In the genomic region with DNA sequence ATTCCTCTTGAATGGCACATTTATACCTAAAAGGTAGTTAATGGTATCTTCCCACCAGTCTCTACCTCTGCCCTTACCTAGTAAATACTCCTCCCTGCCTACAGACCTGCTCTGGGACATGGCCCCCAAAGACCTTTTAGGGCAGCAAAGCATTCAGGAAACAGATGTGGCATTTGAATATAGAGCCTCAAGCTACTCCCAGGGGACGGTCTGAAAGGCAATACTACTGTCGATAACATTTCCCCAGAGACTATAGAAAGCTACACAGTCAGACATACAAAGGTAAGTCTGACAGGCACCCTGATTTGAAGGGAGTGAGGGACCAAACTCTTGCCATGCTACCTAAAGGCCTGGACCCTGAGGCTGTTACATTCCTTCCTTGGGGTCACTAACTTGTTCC, we compare ENCODE assay signal across 27 mouse cellular contexts.
DNase-seq lines count a peak whose midpoint lies in the region; ATAC-seq and TF ChIP-seq lines count a peak whose summit lies in the region.
"Had no signal": no experiment of that assay in that cellular context is flagged by ENCODE, and none has a peak within 500 bp of the region (broad histone marks: within the 10 kb centered on the region; RNA-seq: fewer than 3 reads in every experiment).

No protein-coding gene starts in this region.

- no peaks in the 10 kb centered on the region for H3K36me3 ChIP-seq in spleen, adult 2 months (ENCODE audit: control insufficient read depth, insufficient read depth, low read length)
- H3K36me3 ChIP-seq in intestine, embryonic 16.5 days (ENCODE audit: control insufficient read depth, insufficient read depth, low read length) = no peaks in the 10 kb centered on the region
- H3K36me3 ChIP-seq: embryonic facial prominence, embryonic 13.5 days; embryonic facial prominence, embryonic 15.5 days; forebrain, embryonic 10.5 days; forebrain, embryonic 12.5 days; G1E had no signal

- H3K9ac ChIP-seq in intestine, embryonic 16.5 days (ENCODE audit: low read depth, low read length) = no peak overlapping the region
- H3K9ac ChIP-seq: embryonic facial prominence, embryonic 13.5 days; embryonic facial prominence, embryonic 15.5 days; forebrain, embryonic 12.5 days had no signal

- peaks cover 8% of the 10 kb centered on the region; the same call in 1 of the 2 replicates for H3K4me1 ChIP-seq in spleen, adult 2 months (ENCODE audit: control insufficient read depth, insufficient read depth, insufficient read length)
- H3K4me1 ChIP-seq in intestine, embryonic 16.5 days (ENCODE audit: control insufficient read depth, insufficient read depth, low read length) = no peaks in the 10 kb centered on the region
- H3K4me1 ChIP-seq: forebrain, embryonic 12.5 days had no signal

- 19% methylated on average over 2 of the region's 2 CpGs for WGBS in spleen, adult 2 months
- WGBS in intestine, embryonic 16.5 days = 56% methylated on average over 2 of the region's 2 CpGs

- ATAC-seq in neutrophil, adult 5-6 weeks (ENCODE audit: extremely low read depth, insufficient number of reproducible peaks, low FRiP score, poor library complexity, severe bottlenecking) = peak; percentile 37; the same call in 1 of the 2 replicates
- ATAC-seq in intestine, embryonic 16.5 days = no peak
- ATAC-seq: activated CD4-positive, CD25-positive, alpha-beta regulatory T cell, adult 4 months; forebrain, embryonic 14.5 days; forebrain, embryonic 16.5 days; Patski had no signal

- no peak for TF ChIP-seq CTCF in spleen, adult 2 months (IDR thresholded peaks at IDR 0.05; ENCODE audit: extremely low read depth, insufficient read depth, insufficient read length, insufficient replicate concordance)

- no peaks in the 10 kb centered on the region for H3K27me3 ChIP-seq in spleen, adult 2 months (ENCODE audit: control insufficient read depth, insufficient read depth, low read length)
- no peaks in the 10 kb centered on the region for H3K27me3 ChIP-seq in intestine, embryonic 16.5 days (replicated peaks; ENCODE audit: control insufficient read depth, insufficient read depth, low read length)
- H3K27me3 ChIP-seq: embryonic facial prominence, embryonic 13.5 days; embryonic facial prominence, embryonic 15.5 days; forebrain, embryonic 12.5 days; Patski had no signal

- H3K27ac ChIP-seq in spleen, adult 2 months (ENCODE audit: insufficient read depth, low read length) = no peak overlapping the region
- no peak overlapping the region for H3K27ac ChIP-seq in intestine, embryonic 16.5 days (ENCODE audit: low read length)
- H3K27ac ChIP-seq: embryonic facial prominence, embryonic 13.5 days; embryonic facial prominence, embryonic 15.5 days; forebrain, embryonic 10.5 days; forebrain, embryonic 12.5 days had no signal

- H3K4me2 ChIP-seq in intestine, embryonic 16.5 days (ENCODE audit: low read depth, low read length) = no peak overlapping the region
- H3K4me2 ChIP-seq: embryonic facial prominence, embryonic 13.5 days; embryonic facial prominence, embryonic 15.5 days; forebrain, embryonic 12.5 days had no signal

- no peak overlapping the region for H3K4me3 ChIP-seq in spleen, adult 2 months (ENCODE audit: extremely low read depth, insufficient read depth, insufficient read length)
- no peak overlapping the region for H3K4me3 ChIP-seq in intestine, embryonic 16.5 days (ENCODE audit: low read length)
- H3K4me3 ChIP-seq: embryonic facial prominence, embryonic 13.5 days; embryonic facial prominence, embryonic 15.5 days; erythroblast, embryonic 14.5 days; forebrain, embryonic 10.5 days; forebrain, embryonic 12.5 days had no signal

- DNase-seq in spleen, adult 2 months (ENCODE audit: low read depth in 1 of 2, low spot score in 2 of 2) = peak; percentile 44 to 49
- no peak for DNase-seq in spleen, postnatal 10 days (ENCODE audit: low spot score in 2 of 2)
- DNase-seq in A20 (ENCODE audit: low read depth, low spot score) = peak; percentile 94
- peak; percentile 62 to 66 for DNase-seq in B cell, adult 2 months
- DNase-seq in gastrocnemius, adult 18-20 months (ENCODE audit: low spot score) = no peak
- no peak for DNase-seq in cerebellum, postnatal 10 days
- DNase-seq: adrenal gland, adult 8-10 months; adrenal gland, postnatal 14 days; adrenal gland, postnatal 36 days; cerebellum, adult 11-12 months; cerebellum, adult 2 months; cerebellum, adult 9-10 months; cerebellum, postnatal 14 days; cerebellum, postnatal 36 days; embryo, embryonic 11 days had no signal

- no peak for TF ChIP-seq POLR2A in spleen, adult 2 months (IDR thresholded peaks at IDR 0.05; ENCODE audit: low read depth, low read length)

- no peaks in the 10 kb centered on the region for H3K9me3 ChIP-seq in intestine, embryonic 16.5 days (ENCODE audit: control insufficient read depth, low read length)
- H3K9me3 ChIP-seq: embryonic facial prominence, embryonic 13.5 days; embryonic facial prominence, embryonic 15.5 days; forebrain, embryonic 10.5 days; forebrain, embryonic 12.5 days had no signal

Comparison
In these comparisons a context has a peak if more than half of its experiments do, and no peak if none do; other contexts are left out.
1. DNase-seq: peak in spleen, adult 2 months (2 of 2), A20 (single experiment) and B cell, adult 2 months (2 of 2); none in spleen, postnatal 10 days (0 of 2), gastrocnemius, adult 18-20 months (single experiment) and cerebellum, postnatal 10 days (0 of 2).